Comparison of ENCODE assay signal across 12 mouse cellular contexts in the genomic region with DNA sequence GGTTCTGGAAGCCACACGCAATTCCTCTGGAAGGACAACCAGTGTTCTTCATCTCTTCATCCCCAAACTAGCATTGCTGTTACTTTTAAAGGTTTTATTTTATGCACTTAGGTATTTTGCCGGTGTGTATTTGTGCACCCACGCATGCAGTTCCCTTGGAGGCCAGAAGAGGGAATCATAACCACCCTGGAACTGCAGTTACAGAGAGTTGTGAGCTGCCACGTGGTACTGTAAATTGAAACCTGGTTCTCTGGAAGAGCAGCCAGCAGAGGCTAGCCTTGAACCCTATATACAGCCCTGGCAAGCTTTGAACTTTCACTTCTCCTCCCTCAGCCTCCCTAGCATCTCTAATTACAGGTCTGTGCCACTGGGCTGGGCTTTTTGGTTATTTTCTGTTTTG. TPM values are rescaled to one million over a fixed set of nuclear protein-coding genes. Genes with fewer than 3 reads are reported as not detected.
DNase-seq lines count a peak whose midpoint lies in the region; ATAC-seq and TF ChIP-seq lines count a peak whose summit lies in the region.
"Had no signal": no experiment of that assay in that cellular context is flagged by ENCODE, and none has a peak within 500 bp of the region (broad histone marks: within the 10 kb centered on the region; RNA-seq: fewer than 3 reads in every experiment).

No protein-coding gene starts in this region.

- H3K36me3 ChIP-seq in small intestine, adult 2 months (ENCODE audit: control insufficient read depth, insufficient read depth, low read length), result no peaks in the 10 kb centered on the region
- H3K36me3 ChIP-seq: embryonic facial prominence, embryonic 12.5 days; hindbrain, embryonic 10.5 days; neural tube, embryonic 15.5 days had no signal

- DNase-seq in CD4-positive, CD25-positive, alpha-beta regulatory T cell, adult 2 months (ENCODE audit: low read depth, low spot score), result peak; percentile 63
- no peak for DNase-seq in lung, adult 2 months
- DNase-seq in lung, postnatal 25 days (ENCODE audit: low spot score), result no peak
- no peak for DNase-seq in brain, embryonic 14.5 days (ENCODE audit: low read depth)
- DNase-seq in urinary bladder, postnatal 14 days (ENCODE audit: low spot score), result no peak
- DNase-seq in frontal cortex, postnatal 36 days (ENCODE audit: low spot score in 2 of 2), result no peak
- DNase-seq: layer of hippocampus, adult 9-11 months had no signal

- ATAC-seq in CD4-positive, CD25-positive, alpha-beta regulatory T cell, adult 4 months, result no peak

- no peak overlapping the region for H3K27ac ChIP-seq in small intestine, adult 2 months (ENCODE audit: insufficient read depth, low read depth, low read length)
- H3K27ac ChIP-seq: embryonic facial prominence, embryonic 12.5 days; hindbrain, embryonic 10.5 days; neural tube, embryonic 15.5 days had no signal

- 56% methylated on average over 4 of the region's 4 CpGs for WGBS in lung, adult 2 months
- WGBS in small intestine, adult 2 months, result 62% methylated on average over 4 of the region's 4 CpGs

- TF ChIP-seq POLR2A in lung, adult 2 months (IDR thresholded peaks at IDR 0.05; ENCODE audit: borderline replicate concordance, extremely low read depth, low read depth, low read length), result no peak
- no peak for TF ChIP-seq POLR2A in brain, embryonic 14.5 days (IDR thresholded peaks at IDR 0.05; ENCODE audit: borderline replicate concordance, extremely low read depth, insufficient read depth, insufficient read length, poor library complexity, severe bottlenecking)
- TF ChIP-seq POLR2A in small intestine, adult 2 months (IDR thresholded peaks at IDR 0.05; ENCODE audit: low read depth, low read length), result no peak

- H3K4me3 ChIP-seq in lung, adult 2 months (replicated peaks; ENCODE audit: extremely low read depth, low read depth, low read length), result no peak overlapping the region
- H3K4me3 ChIP-seq in small intestine, adult 2 months (ENCODE audit: low read depth, low read length), result no peak overlapping the region
- H3K4me3 ChIP-seq: embryonic facial prominence, embryonic 12.5 days; hindbrain, embryonic 10.5 days; neural tube, embryonic 15.5 days had no signal

- no peaks in the 10 kb centered on the region for H3K4me1 ChIP-seq in lung, adult 2 months (ENCODE audit: control insufficient read depth, insufficient read depth, low read length)
- no peaks in the 10 kb centered on the region for H3K4me1 ChIP-seq in small intestine, adult 2 months (ENCODE audit: control insufficient read depth, insufficient read depth, insufficient read length, low read length)
- H3K4me1 ChIP-seq: embryonic facial prominence, embryonic 12.5 days; neural tube, embryonic 15.5 days had no signal

- peak; percentile 30; the same call in 1 of the 2 replicates for TF ChIP-seq CTCF in lung, adult 2 months (IDR thresholded peaks at IDR 0.05; ENCODE audit: insufficient read depth, low read length)
- TF ChIP-seq CTCF in brain, embryonic 14.5 days (IDR thresholded peaks at IDR 0.05; ENCODE audit: borderline replicate concordance, extremely low read depth, insufficient read depth, insufficient read length), result peak; percentile 21; the same call in 1 of the 2 replicates
- peak; percentile 27; the same call in 1 of the 2 replicates for TF ChIP-seq CTCF in small intestine, adult 2 months (IDR thresholded peaks at IDR 0.05; ENCODE audit: extremely low read depth, insufficient read length, insufficient replicate concordance, low read depth, low read length)

- 0 out of 2 replicates have a peak, but pooled peaks cover 2% of the 10 kb centered on the region for H3K27me3 ChIP-seq in small intestine, adult 2 months (ENCODE audit: control insufficient read depth, insufficient read depth, low read length)
- H3K27me3 ChIP-seq: embryonic facial prominence, embryonic 12.5 days; neural tube, embryonic 15.5 days had no signal

RNA-seq across cellular contexts. Expression of a gene that starts 18.6 kb away (rescaled TPM):
- polyA plus RNA-seq in CD4-positive, CD25-positive, alpha-beta regulatory T cell, adult 4 months (2017; shearing (Covaris generic)), result 1 to 10 TPM; 1.2 to 3.0 TPM
- 0.03 and 0.07 TPM in 2 replicates for polyA plus RNA-seq in lung, adult 2 months (2012; rRNA removed)
- 22.0 and 22.6 TPM in 2 replicates for polyA plus RNA-seq in brain, embryonic 14.5 days (2012; rRNA removed)
- 0.06 and 0.09 TPM in 2 replicates for polyA plus RNA-seq in small intestine, adult 2 months (2012; rRNA removed)

RNA-seq across cellular contexts. Expression of a gene that starts 30.5 kb away (rescaled TPM):
- 10 to 100 TPM; 37.2 to 48.8 TPM for polyA plus RNA-seq in CD4-positive, CD25-positive, alpha-beta regulatory T cell, adult 4 months (2017; shearing (Covaris generic))
- 30.8 and 41.0 TPM in 2 replicates for polyA plus RNA-seq in lung, adult 2 months (2012; rRNA removed)
- polyA plus RNA-seq in brain, embryonic 14.5 days (2012; rRNA removed), result 199 and 246 TPM in 2 replicates
- polyA plus RNA-seq in small intestine, adult 2 months (2012; rRNA removed), result 9.6 and 15.8 TPM in 2 replicates
